Mouse (Mus musculus) forebrain, embryonic 15.5 days (tissue): ENCODE data around the gene Rps18. TPM values are rescaled to one million over a fixed set of nuclear protein-coding genes. Genes with fewer than 3 reads are reported as not detected.
"Not testable (repeated sequence)": the region's sequence is repeated elsewhere in the genome, so short reads cannot be mapped to it uniquely, and the experiment has no call there.

ENCODE experiments used
- ATAC-seq: fragments of 200-750 bp; cut with Nextera tagmentation; replicated peaks from 2 replicates; pipeline ENCODE4 v1.8.0; 2017; ENCODE audit warnings: mild to moderate bottlenecking, moderate TSS enrichment, moderate library complexity
- H3K27ac ChIP-seq: fragments of 300-500 bp; sonication (generic); replicated peaks from 2 replicates; pipeline ENCODE4 v1.5.1; 2015; ENCODE audit warnings: mild to moderate bottlenecking, inconsistent platforms
- H3K27me3 ChIP-seq: fragments of 300-500 bp; sonication (generic); 2 replicates; pipeline ENCODE4 v1.6.1; 2015; ENCODE audit warnings: inconsistent platforms
- H3K36me3 ChIP-seq: fragments of 300-500 bp; sonication (generic); 2 replicates; pipeline ENCODE4 v1.6.1; 2015; ENCODE audit warnings: mild to moderate bottlenecking, inconsistent platforms
- H3K4me1 ChIP-seq: fragments of 300-500 bp; sonication (generic); 2 replicates; pipeline ENCODE4 v1.6.1; 2015; ENCODE audit warnings: inconsistent platforms
- H3K4me2 ChIP-seq: fragments of 300-500 bp; sonication (generic); replicated peaks from 2 replicates; pipeline ENCODE4 v1.6.1; 2015; ENCODE audit warnings: mild to moderate bottlenecking, inconsistent platforms
- H3K4me3 ChIP-seq: fragments of 300-500 bp; sonication (generic); 2 replicates; pipeline ENCODE4 v1.5.1; 2015; ENCODE audit warnings: mild to moderate bottlenecking, inconsistent platforms
- H3K9ac ChIP-seq: fragments of 300-500 bp; sonication (generic); replicated peaks from 2 replicates; pipeline ENCODE4 v1.6.1; 2015; ENCODE audit warnings: mild to moderate bottlenecking, inconsistent platforms
- H3K9me3 ChIP-seq: fragments of 300-500 bp; sonication (generic); 2 replicates; pipeline ENCODE4 v1.6.1; 2016; ENCODE audit warnings: inconsistent platforms
- WGBS: fragments of 180-500 bp; shearing (Covaris S2); methylation state at CpG from one replicate; pipeline ENCODE4 v1.1.7; 2015; ENCODE audit warnings: mixed read lengths; 5-methylcytosine and 5-hydroxymethylcytosine counted together
- polyA plus RNA-seq: library from polyadenylated mRNA; unstranded; fragments of >200 nt; fragmentation: Nextera tagmentation; extraction: Ambion mirVana; gene quantifications from 2 replicates; pipeline ENCODE4 v1.2.1, GENCODE M21; 2015

Gene Rps18
- polyA plus RNA-seq, 1 experiment from 2014 or later, result 864 TPM

GRCm38 (mm10) chr17:33903911-33904651, 51.7 kb downstream of the Rps18 start:
- not testable (repeated sequence) for ATAC-seq, H3K9me3 ChIP-seq, H3K4me3 ChIP-seq, H3K27me3 ChIP-seq, H3K4me2 ChIP-seq, H3K27ac ChIP-seq, H3K36me3 ChIP-seq, H3K9ac ChIP-seq
- 76% methylated on average over 6 of the region's 6 CpGs for WGBS
- peaks cover 11% of the 10 kb centered on the region for H3K4me1 ChIP-seq

DNA sequence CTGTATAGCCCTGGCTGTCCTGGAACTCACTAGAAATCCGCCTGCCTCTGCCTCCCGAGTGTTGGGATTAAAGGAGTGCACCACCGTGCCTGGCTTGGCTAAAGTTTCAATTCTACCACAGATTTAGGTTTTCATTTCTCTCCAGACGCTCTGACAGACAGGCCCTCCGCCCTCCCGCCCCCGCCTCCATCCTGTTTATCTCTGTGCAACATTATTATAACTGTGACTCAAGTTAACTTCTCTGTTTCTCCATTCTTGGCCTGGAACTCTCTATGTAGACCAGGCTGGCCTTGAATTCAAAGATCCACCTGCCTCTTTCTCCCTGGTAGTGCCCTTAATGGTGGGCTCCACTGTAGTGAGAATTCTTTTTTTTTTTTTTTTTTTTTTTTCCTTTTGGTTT, 53.3 kb downstream of the Rps18 start:
- Histone ChIP-seq H3K27me3 (no peaks in the 10 kb centered on the region), H3K9me3 (no peaks in the 10 kb centered on the region), H3K9ac (no peak overlapping the region), H3K4me3 (no peak overlapping the region), H3K27ac (no peak overlapping the region), H3K4me2 (no peak overlapping the region), H3K4me1 (peaks cover under 1% of the 10 kb centered on the region; the same call in 1 of the 2 replicates), H3K36me3 (no peaks in the 10 kb centered on the region)
- 86% methylated on average over 7 of the region's 7 CpGs for WGBS
- no peak for ATAC-seq

DNA sequence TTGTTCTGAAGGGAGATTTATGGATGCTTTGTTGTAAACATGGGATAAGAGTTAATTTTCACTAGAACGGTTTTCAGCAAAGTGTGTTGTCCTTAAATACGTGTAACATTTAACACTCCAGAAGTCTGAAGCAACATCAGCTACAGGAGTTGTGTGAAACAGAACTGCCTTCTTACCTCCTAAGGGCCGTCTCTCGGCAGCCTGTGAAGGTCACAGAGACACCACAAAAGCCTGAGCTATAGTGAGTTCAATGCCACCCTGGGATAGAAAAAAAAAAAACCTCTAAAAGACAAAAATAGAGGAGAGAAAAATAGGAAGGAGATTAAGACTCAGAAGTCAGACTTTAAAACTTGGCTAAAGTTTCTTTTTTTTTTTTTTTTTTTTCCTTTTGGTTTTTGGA, 53.7 kb downstream of the Rps18 start:
- no peak overlapping the region for H3K27ac ChIP-seq
- no peak overlapping the region for H3K9ac ChIP-seq
- H3K4me3 ChIP-seq, result no peak overlapping the region
- no peaks in the 10 kb centered on the region for H3K36me3 ChIP-seq
- no peaks in the 10 kb centered on the region for H3K27me3 ChIP-seq
- no peak for ATAC-seq
- no peaks in the 10 kb centered on the region for H3K9me3 ChIP-seq
- no peak overlapping the region for H3K4me2 ChIP-seq
- WGBS, result 72% methylated on average over 4 of the region's 4 CpGs
- H3K4me1 ChIP-seq, result no peaks in the 10 kb centered on the region; the same call in 1 of the 2 replicates

Other genes starting within 250 kb of the Rps18 start
- gene March2, start 237.3 kb downstream of the Rps18 start, polyA plus RNA-seq, result 71.8 and 72.8 TPM in 2 replicates
- 452 and 485 TPM in 2 replicates for gene Rab11b, start 195.5 kb downstream of the Rps18 start, polyA plus RNA-seq
- gene Angptl4, start 174.2 kb downstream of the Rps18 start, polyA plus RNA-seq, result 12.8 and 14.0 TPM in 2 replicates
- 41.4 and 42.5 TPM in 2 replicates for gene Kank3, start 145.5 kb downstream of the Rps18 start, polyA plus RNA-seq
- gene Rps28, start 131.4 kb downstream of the Rps18 start, polyA plus RNA-seq, result 612 and 676 TPM in 2 replicates
- gene Ndufa7, start 131.4 kb downstream of the Rps18 start, polyA plus RNA-seq, result 417 and 444 TPM in 2 replicates
- 60.7 and 63.5 TPM in 2 replicates for gene Cd320, start 112.9 kb downstream of the Rps18 start, polyA plus RNA-seq
- gene Gm7029, start 82.2 kb downstream of the Rps18 start, polyA plus RNA-seq, result not detected in 2 replicates
- 3.3 and 4.3 TPM in 2 replicates for gene Kifc1, start 65.3 kb downstream of the Rps18 start, polyA plus RNA-seq
- 0.32 and 0.80 TPM in 2 replicates for gene Platr17, start 50.9 kb downstream of the Rps18 start, polyA plus RNA-seq
- 61.5 and 63.5 TPM in 2 replicates for gene Daxx, start 46.6 kb downstream of the Rps18 start, polyA plus RNA-seq
- gene Tapbp, start 40.1 kb downstream of the Rps18 start, polyA plus RNA-seq, result 18.2 and 18.4 TPM in 2 replicates
- gene Zbtb22, start 40.1 kb downstream of the Rps18 start, polyA plus RNA-seq, result 18.7 and 19.5 TPM in 2 replicates
- 46.6 and 47.2 TPM in 2 replicates for gene Rgl2, start 26.5 kb downstream of the Rps18 start, polyA plus RNA-seq
- 198 and 212 TPM in 2 replicates for gene Pfdn6, start 15.7 kb downstream of the Rps18 start, polyA plus RNA-seq
- gene Wdr46, start 15.3 kb downstream of the Rps18 start, polyA plus RNA-seq, result 31.0 and 33.4 TPM in 2 replicates
- 10.1 and 10.4 TPM in 2 replicates for gene B3galt4, start 4.5 kb downstream of the Rps18 start, polyA plus RNA-seq
- 75.8 and 79.7 TPM in 2 replicates for gene Vps52, start 189 bp downstream of the Rps18 start, polyA plus RNA-seq
- 8.1 and 13.0 TPM in 2 replicates for gene H2-K1, start 44.3 kb upstream of the Rps18 start, polyA plus RNA-seq
- gene Ring1, start 68.7 kb upstream of the Rps18 start, polyA plus RNA-seq, result 21.9 and 22.9 TPM in 2 replicates
- gene H2-Ke6, start 72.1 kb upstream of the Rps18 start, polyA plus RNA-seq, result 64.4 and 74.3 TPM in 2 replicates
- gene Slc39a7, start 75.7 kb upstream of the Rps18 start, polyA plus RNA-seq, result 148 and 156 TPM in 2 replicates
- 58.2 and 64.5 TPM in 2 replicates for gene Rxrb, start 75.8 kb upstream of the Rps18 start, polyA plus RNA-seq
- 2.0 and 2.1 TPM in 2 replicates for gene Col11a2, start 83.4 kb upstream of the Rps18 start, polyA plus RNA-seq
- 0.15 TPM in 1 of 2 replicates, not detected in the other for gene H2-Oa, start 136.3 kb upstream of the Rps18 start, polyA plus RNA-seq
- 12.9 and 13.0 TPM in 2 replicates for gene H2-DMa, start 163.5 kb upstream of the Rps18 start, polyA plus RNA-seq
- 132 and 133 TPM in 2 replicates for gene Brd2, start 166.6 kb upstream of the Rps18 start, polyA plus RNA-seq
- gene H2-DMb2, start 187.3 kb upstream of the Rps18 start, polyA plus RNA-seq, result 1.0 and 1.4 TPM in 2 replicates
- gene H2-DMb1, start 197.1 kb upstream of the Rps18 start, polyA plus RNA-seq, result 0.88 and 0.91 TPM in 2 replicates
- 1.5 and 1.6 TPM in 2 replicates for gene Tap1, start 231.6 kb upstream of the Rps18 start, polyA plus RNA-seq
- 0.73 and 1.1 TPM in 2 replicates for gene Psmb9, start 231.8 kb upstream of the Rps18 start, polyA plus RNA-seq
- gene Psmb8, start 241.7 kb upstream of the Rps18 start, polyA plus RNA-seq, result 2.3 and 2.6 TPM in 2 replicates
- gene Tap2, start 247.5 kb upstream of the Rps18 start, polyA plus RNA-seq, result 1.3 and 1.7 TPM in 2 replicates